Mouse (Mus musculus): Measurements from ENCODE around the gene Vsx2. TPM values are rescaled to one million over a fixed set of nuclear protein-coding genes. Genes with fewer than 3 reads are reported as not detected.

The Vsx2 gene
- polyA plus RNA-seq, 1 experiment = not detected

- H3K27ac ChIP-seq (ENCODE audit: control insufficient read depth, insufficient read depth, low read depth, low read length, poor library complexity) = no peak overlapping the region
- 46% methylated on average over 6 of the region's 6 CpGs for WGBS
- H3K4me3 ChIP-seq (replicated peaks; ENCODE audit: control insufficient read depth, low read depth, low read length) = no peak overlapping the region
- TF ChIP-seq POLR2A (IDR thresholded peaks at IDR 0.05; ENCODE audit: borderline replicate concordance, control insufficient read depth, low read depth, low read length) (no peak), CTCF (IDR thresholded peaks at IDR 0.05; ENCODE audit: control insufficient read depth, insufficient read depth, low read length) (no peak)
- no peaks in the 10 kb centered on the region for H3K4me1 ChIP-seq (ENCODE audit: control insufficient read depth, insufficient read depth, low read length)
Observed at GRCm38 (mm10) chr12:84567576-84567975, 2.0 kb upstream of the Vsx2 start.

DNA sequence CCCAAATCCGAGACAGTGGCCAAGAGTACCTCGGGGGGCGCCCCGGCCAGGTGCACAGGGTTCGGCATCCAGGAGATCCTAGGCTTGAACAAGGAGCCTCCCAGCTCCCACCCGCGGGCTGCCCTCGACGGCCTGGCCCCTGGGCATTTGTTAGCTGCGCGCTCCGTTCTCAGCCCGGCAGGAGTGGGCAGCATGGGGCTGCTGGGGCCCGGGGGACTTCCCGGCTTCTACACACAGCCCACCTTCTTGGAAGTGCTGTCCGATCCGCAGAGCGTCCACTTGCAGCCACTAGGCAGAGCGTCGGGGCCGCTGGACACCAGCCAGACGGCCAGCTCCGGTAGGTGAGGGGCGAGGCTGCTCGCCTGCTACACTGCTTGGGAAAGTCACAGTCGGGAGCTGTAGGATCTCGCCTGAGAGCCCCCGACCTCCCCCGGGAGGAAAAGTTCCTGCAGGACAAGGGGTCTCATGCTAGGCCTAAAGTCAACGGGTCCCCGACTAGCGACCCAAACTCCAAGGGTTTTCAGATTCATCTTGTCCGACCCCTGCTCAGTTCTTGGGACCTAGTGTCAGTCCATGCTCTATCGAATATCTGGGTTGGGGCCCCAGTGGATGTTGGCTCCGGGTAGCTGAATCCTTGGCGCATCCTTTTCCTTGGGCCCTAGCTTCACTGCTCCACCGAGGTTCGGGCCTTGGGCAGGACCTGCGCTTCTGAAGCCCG, 573 bp downstream of the Vsx2 start:
- no peaks in the 10 kb centered on the region for H3K4me1 ChIP-seq (ENCODE audit: control insufficient read depth, insufficient read depth, low read length)
- no peak overlapping the region for H3K4me3 ChIP-seq (replicated peaks; ENCODE audit: control insufficient read depth, low read depth, low read length)
- no peak overlapping the region for H3K27ac ChIP-seq (ENCODE audit: control insufficient read depth, insufficient read depth, low read depth, low read length, poor library complexity)
- WGBS = 7% methylated on average over 40 of the region's 40 CpGs
- TF ChIP-seq CTCF (IDR thresholded peaks at IDR 0.05; ENCODE audit: control insufficient read depth, insufficient read depth, low read length) = no peak
- TF ChIP-seq POLR2A (IDR thresholded peaks at IDR 0.05; ENCODE audit: borderline replicate concordance, control insufficient read depth, low read depth, low read length) = no peak

GRCm38 (mm10) chr12:84570694-84571415, 1.3 kb downstream of the Vsx2 start:
- Histone ChIP-seq H3K4me1 (ENCODE audit: control insufficient read depth, insufficient read depth, low read length) (no peaks in the 10 kb centered on the region), H3K4me3 (replicated peaks; ENCODE audit: control insufficient read depth, low read depth, low read length) (no peak overlapping the region), H3K27ac (ENCODE audit: control insufficient read depth, insufficient read depth, low read depth, low read length, poor library complexity) (no peak overlapping the region)
- TF ChIP-seq CTCF (IDR thresholded peaks at IDR 0.05; ENCODE audit: control insufficient read depth, insufficient read depth, low read length) (no peak), POLR2A (IDR thresholded peaks at IDR 0.05; ENCODE audit: borderline replicate concordance, control insufficient read depth, low read depth, low read length) (no peak)
- WGBS = 4% methylated on average over 34 of the region's 34 CpGs

DNA sequence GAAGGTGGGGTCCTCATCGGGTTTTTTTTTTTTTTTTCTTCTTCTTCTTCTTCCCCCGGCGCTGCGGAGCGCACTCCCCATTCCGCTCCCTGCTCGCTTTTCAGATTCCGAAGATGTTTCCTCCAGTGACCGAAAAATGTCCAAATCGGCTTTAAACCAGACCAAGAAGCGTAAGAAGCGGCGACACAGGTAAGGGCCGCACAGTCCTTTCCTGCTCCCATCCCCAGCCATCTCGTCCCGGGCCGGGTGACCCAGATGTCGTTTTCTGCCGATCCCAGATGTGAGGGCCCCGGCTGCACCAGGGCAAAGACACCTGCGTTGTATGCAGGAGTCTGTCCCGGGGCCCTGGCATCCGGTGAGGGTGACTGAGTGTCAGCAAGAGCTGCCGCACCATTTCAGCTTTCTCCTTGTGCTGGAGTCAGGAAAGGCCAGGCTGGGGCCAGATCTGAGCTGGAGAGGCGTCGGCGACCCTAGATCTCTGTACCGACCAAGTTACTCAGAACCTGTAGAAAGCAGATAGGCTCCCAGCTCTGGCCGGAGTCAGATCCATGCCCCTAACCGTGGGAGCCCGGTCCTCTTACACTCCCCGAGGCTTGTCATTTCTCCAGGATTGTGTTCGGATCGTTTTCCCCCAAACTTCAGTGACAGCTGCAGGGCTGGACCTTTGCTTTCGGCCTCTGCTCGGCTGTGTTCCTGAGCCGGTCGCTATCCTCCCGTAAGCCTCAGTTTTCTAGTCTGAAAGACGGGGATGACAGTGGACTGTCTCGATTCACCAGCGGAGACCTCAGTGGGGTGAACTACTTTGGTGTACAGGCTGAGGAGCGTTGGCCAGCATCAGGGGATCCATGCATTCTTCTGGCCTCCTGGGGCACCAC, 2.1 kb downstream of the Vsx2 start:
- Histone ChIP-seq H3K27ac (ENCODE audit: control insufficient read depth, insufficient read depth, low read depth, low read length, poor library complexity) (no peak overlapping the region), H3K4me3 (replicated peaks; ENCODE audit: control insufficient read depth, low read depth, low read length) (no peak overlapping the region)
- WGBS = 3% methylated on average over 43 of the region's 43 CpGs

GRCm38 (mm10) chr12:84572341-84572720, 2.8 kb downstream of the Vsx2 start:
- Histone ChIP-seq H3K4me1 (ENCODE audit: control insufficient read depth, insufficient read depth, low read length) (no peaks in the 10 kb centered on the region), H3K4me3 (replicated peaks; ENCODE audit: control insufficient read depth, low read depth, low read length) (no peak overlapping the region), H3K27ac (ENCODE audit: control insufficient read depth, insufficient read depth, low read depth, low read length, poor library complexity) (no peak overlapping the region)
- no peak for TF ChIP-seq POLR2A (IDR thresholded peaks at IDR 0.05; ENCODE audit: borderline replicate concordance, control insufficient read depth, low read depth, low read length)
- TF ChIP-seq CTCF (IDR thresholded peaks at IDR 0.05; ENCODE audit: control insufficient read depth, insufficient read depth, low read length) = no peak
- 17% methylated on average over 7 of the region's 7 CpGs for WGBS

More for the DNA sequence above, 2.1 kb downstream of the Vsx2 start:
- no peak for TF ChIP-seq POLR2A (IDR thresholded peaks at IDR 0.05; ENCODE audit: borderline replicate concordance, control insufficient read depth, low read depth, low read length)
- no peak for TF ChIP-seq CTCF (IDR thresholded peaks at IDR 0.05; ENCODE audit: control insufficient read depth, insufficient read depth, low read length)
- H3K4me1 ChIP-seq (ENCODE audit: control insufficient read depth, insufficient read depth, low read length) = no peaks in the 10 kb centered on the region

GRCm38 (mm10) chr12:84573094-84573493, 3.5 kb downstream of the Vsx2 start:
- Histone ChIP-seq H3K4me3 (replicated peaks; ENCODE audit: control insufficient read depth, low read depth, low read length) (no peak overlapping the region), H3K4me1 (ENCODE audit: control insufficient read depth, insufficient read depth, low read length) (no peaks in the 10 kb centered on the region), H3K27ac (ENCODE audit: control insufficient read depth, insufficient read depth, low read depth, low read length, poor library complexity) (no peak overlapping the region)
- no peak for TF ChIP-seq CTCF (IDR thresholded peaks at IDR 0.05; ENCODE audit: control insufficient read depth, insufficient read depth, low read length)
- no peak for TF ChIP-seq POLR2A (IDR thresholded peaks at IDR 0.05; ENCODE audit: borderline replicate concordance, control insufficient read depth, low read depth, low read length)
- WGBS = 42% methylated on average over 7 of the region's 7 CpGs

GRCm38 (mm10) chr12:84577768-84578439, 8.3 kb downstream of the Vsx2 start:
- Histone ChIP-seq H3K27ac (ENCODE audit: control insufficient read depth, insufficient read depth, low read depth, low read length, poor library complexity) (no peak overlapping the region), H3K4me3 (replicated peaks; ENCODE audit: control insufficient read depth, low read depth, low read length) (no peak overlapping the region), H3K4me1 (ENCODE audit: control insufficient read depth, insufficient read depth, low read length) (no peaks in the 10 kb centered on the region)
- TF ChIP-seq POLR2A (IDR thresholded peaks at IDR 0.05; ENCODE audit: borderline replicate concordance, control insufficient read depth, low read depth, low read length) (no peak), CTCF (IDR thresholded peaks at IDR 0.05; ENCODE audit: control insufficient read depth, insufficient read depth, low read length) (no peak)
- 72% methylated on average over 11 of the region's 11 CpGs for WGBS
